Mouse (Mus musculus) limb, embryonic 14.5 days (tissue): Measurements from ENCODE around the gene Nab2. TPM values are rescaled to one million over a fixed set of nuclear protein-coding genes. Genes with fewer than 3 reads are reported as not detected.

Experiments
- ATAC-seq: fragments of 200-750 bp; cut with Nextera tagmentation; 2 replicates; pipeline ENCODE4 v1.8.0; 2017; ENCODE audit warnings: low read depth, moderate number of reproducible peaks, moderate TSS enrichment; ENCODE audit not compliant: low FRiP score
- DNase-seq: peaks from one replicate; pipeline ENCODE4 v3.0.0-alpha.2; 2015; ENCODE audit warnings: low spot score
- H3K27ac ChIP-seq: fragments of 300-500 bp; sonication (generic); replicated peaks from 2 replicates; pipeline ENCODE4 v1.5.1; 2014; ENCODE audit warnings: low read depth, mild to moderate bottlenecking, low read length, moderate library complexity, mixed read lengths
- H3K27me3 ChIP-seq: fragments of 300-500 bp; sonication (generic); 2 replicates; pipeline ENCODE4 v1.6.1; 2014; ENCODE audit warnings: low read length, mixed read lengths; ENCODE audit not compliant: control insufficient read depth, insufficient read depth
- H3K36me3 ChIP-seq: fragments of 300-500 bp; sonication (generic); 2 replicates; pipeline ENCODE4 v1.6.1; 2014; ENCODE audit warnings: mild to moderate bottlenecking, low read length, moderate library complexity, mixed read lengths; ENCODE audit not compliant: control insufficient read depth, insufficient read depth
- H3K4me1 ChIP-seq: fragments of 300-500 bp; sonication (generic); 2 replicates; pipeline ENCODE4 v1.6.1; 2014; ENCODE audit warnings: antibody characterized with exemption, low read length, mixed read lengths; ENCODE audit not compliant: control insufficient read depth, insufficient read depth
- H3K4me2 ChIP-seq: fragments of 300-500 bp; sonication (generic); replicated peaks from 2 replicates; pipeline ENCODE4 v1.6.1; 2014; ENCODE audit warnings: low read depth, mild to moderate bottlenecking, low read length, moderate library complexity; ENCODE audit not compliant: severe bottlenecking
- H3K4me3 ChIP-seq: fragments of 300-500 bp; sonication (generic); replicated peaks from 2 replicates; pipeline ENCODE4 v1.5.1; 2014; ENCODE audit warnings: low read length
- H3K9ac ChIP-seq: fragments of 300-500 bp; sonication (generic); 2 replicates; pipeline ENCODE4 v1.6.1; 2014; ENCODE audit warnings: mild to moderate bottlenecking, low read depth, low read length, moderate library complexity; ENCODE audit not compliant: severe bottlenecking
- H3K9me3 ChIP-seq: fragments of 300-500 bp; sonication (generic); 2 replicates; pipeline ENCODE4 v1.6.1; 2016; ENCODE audit warnings: low read length; ENCODE audit not compliant: control insufficient read depth
- POLR2A ChIP-seq: fragments of 200-500 bp; IDR thresholded peaks from 2 replicates; pipeline ENCODE4 v1.8.0; 2012; ENCODE audit warnings: inconsistent platforms, mild to moderate bottlenecking, moderate library complexity, borderline replicate concordance; ENCODE audit not compliant: insufficient read depth, insufficient read length; ENCODE audit errors: extremely low read depth
- WGBS: fragments of 180-500 bp; shearing (Covaris S2); extraction: QIAGEN DNeasy Blood & Tissue Kit; methylation state at CpG from one replicate; pipeline ENCODE4 v1.1.7; 2014; 5-methylcytosine and 5-hydroxymethylcytosine counted together
- polyA plus RNA-seq, 2 experiments: library from polyadenylated mRNA; depleted of rRNA in 1 of 2; stranded (reverse) in 1 of 2; unstranded in 1 of 2; fragments of >200 nt; fragmentation: Nextera tagmentation in 1 of 2; extraction: Ambion mirVana in 1 of 2; gene quantifications; 2 replicates each; pipeline versions ENCODE4 v1.2.1 to v1.2.3; 2012 to 2014

Gene Nab2
- polyA plus RNA-seq, 2 experiments, result 16.4 to 64.5 TPM

DNA sequence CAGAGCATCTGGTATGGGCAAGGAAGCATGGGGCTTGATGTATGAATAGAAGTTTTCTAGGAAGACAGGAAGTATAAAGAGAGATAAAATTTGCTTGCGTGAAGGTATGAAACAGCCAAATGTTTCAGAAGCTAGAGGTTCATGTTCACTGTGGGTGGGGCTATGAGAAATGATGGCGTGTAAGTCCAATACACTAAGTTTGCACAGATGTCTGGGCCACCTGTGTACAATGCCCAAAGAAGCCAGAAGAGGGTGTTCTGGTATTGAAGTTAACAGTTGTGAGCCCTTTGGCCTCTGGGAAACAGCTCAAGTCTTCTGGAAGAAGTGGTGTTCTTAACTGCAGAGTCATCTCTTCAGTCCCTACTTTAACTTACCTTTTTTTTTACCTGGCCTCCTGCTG lies 1.8 kb upstream of the Nab2 start:
- Histone ChIP-seq H3K4me2 (no peak overlapping the region), H3K36me3 (no peaks in the 10 kb centered on the region), H3K4me3 (no peak overlapping the region), H3K9me3 (no peaks in the 10 kb centered on the region), H3K9ac (no peak overlapping the region), H3K4me1 (peaks cover 18% of the 10 kb centered on the region), H3K27ac (no peak overlapping the region), H3K27me3 (no peaks in the 10 kb centered on the region)
- DNase-seq (no peak), ATAC-seq (no peak)
- TF ChIP-seq POLR2A, result no peak
- WGBS, result 78% methylated on average over 2 of the region's 2 CpGs

DNA sequence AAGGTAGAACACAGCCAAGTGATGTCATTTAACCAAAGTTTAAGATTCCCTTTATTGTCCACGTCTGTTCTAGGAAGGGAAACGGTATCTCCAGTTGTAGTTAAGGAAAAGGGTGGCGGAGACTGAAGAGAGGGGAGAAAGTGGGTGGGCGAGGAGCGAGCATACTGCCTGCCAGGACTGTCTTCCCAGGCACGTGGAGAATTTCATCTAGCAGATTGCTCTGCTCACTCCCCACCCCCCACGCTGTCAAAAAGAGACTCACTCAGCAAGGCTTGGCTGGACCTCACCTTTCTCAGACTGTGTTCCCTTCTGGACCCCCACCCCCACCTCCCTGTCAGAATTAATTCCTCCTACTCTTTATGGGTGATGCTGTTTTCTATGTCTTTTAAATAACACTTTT lies 802 bp upstream of the Nab2 start:
- no peak for TF ChIP-seq POLR2A
- H3K27me3 ChIP-seq, result no peaks in the 10 kb centered on the region
- peaks cover 8% of the 10 kb centered on the region for H3K36me3 ChIP-seq
- H3K9me3 ChIP-seq, result no peaks in the 10 kb centered on the region
- peak overlapping the region; percentile 98 for H3K27ac ChIP-seq
- peak overlapping the region; percentile 79 for H3K9ac ChIP-seq
- no peak for ATAC-seq
- H3K4me3 ChIP-seq, result peak overlapping the region; percentile 55
- peak; percentile 50 for DNase-seq
- peaks cover 28% of the 10 kb centered on the region for H3K4me1 ChIP-seq
- 5% methylated on average over 7 of the region's 7 CpGs for WGBS
- H3K4me2 ChIP-seq, result peak overlapping the region; percentile 54

DNA sequence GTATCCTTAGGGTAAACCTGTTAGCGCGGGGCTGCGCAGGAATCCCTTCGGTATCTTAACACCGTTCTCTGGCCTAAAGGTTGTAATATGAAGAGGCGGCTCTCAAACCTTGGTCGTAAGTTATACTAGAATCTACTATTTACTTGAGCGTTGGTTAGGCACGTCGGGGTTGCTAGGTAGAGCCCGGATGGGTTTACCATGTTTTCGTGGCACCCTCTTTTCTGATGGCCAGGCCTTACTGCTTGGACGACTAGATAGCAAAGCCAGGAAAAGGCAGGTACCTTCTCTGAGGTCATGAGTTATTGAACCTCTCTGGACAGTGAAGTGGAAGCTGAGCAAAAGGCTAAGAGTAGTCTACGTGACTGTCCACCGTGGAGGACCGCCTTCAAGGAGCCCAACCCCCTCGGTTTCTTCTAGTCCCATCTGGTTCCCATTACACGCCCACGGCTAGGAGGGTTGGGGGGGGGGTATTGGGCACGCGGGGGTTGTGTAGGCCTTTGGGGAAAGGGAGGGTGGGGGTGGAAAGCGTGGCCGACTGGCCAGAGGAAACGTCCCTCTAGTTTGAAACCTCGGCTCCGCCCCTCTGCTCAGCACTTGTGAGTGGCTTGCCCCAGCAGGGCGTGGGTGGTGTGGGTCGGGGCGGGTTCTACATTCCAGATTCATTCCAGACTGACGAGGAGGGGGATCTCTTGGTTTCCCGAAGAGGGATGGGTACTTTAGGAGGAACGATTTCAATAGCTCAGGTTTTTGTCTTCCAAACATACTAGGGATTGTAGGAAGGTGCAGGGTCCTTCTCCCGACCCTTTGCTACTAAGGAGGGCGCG lies 887 bp downstream of the Nab2 start:
- H3K4me1 ChIP-seq, result peaks cover 45% of the 10 kb centered on the region
- H3K27me3 ChIP-seq, result no peaks in the 10 kb centered on the region
- under 1% methylated on average over 34 of the region's 35 CpGs for WGBS
- H3K4me2 ChIP-seq, result peak overlapping the region; percentile 54
- H3K9me3 ChIP-seq, result no peaks in the 10 kb centered on the region
- peak; percentile 96 for DNase-seq
- peak overlapping the region; percentile 79 for H3K9ac ChIP-seq
- ATAC-seq, result peak; percentile 76
- peak overlapping the region; percentile 55 for H3K4me3 ChIP-seq
- H3K27ac ChIP-seq, result peak overlapping the region; percentile 98
- H3K36me3 ChIP-seq, result peaks cover 25% of the 10 kb centered on the region
- 0 out of 2 replicates have a peak, but pooled peaks have one; percentile 10 for TF ChIP-seq POLR2A

DNA sequence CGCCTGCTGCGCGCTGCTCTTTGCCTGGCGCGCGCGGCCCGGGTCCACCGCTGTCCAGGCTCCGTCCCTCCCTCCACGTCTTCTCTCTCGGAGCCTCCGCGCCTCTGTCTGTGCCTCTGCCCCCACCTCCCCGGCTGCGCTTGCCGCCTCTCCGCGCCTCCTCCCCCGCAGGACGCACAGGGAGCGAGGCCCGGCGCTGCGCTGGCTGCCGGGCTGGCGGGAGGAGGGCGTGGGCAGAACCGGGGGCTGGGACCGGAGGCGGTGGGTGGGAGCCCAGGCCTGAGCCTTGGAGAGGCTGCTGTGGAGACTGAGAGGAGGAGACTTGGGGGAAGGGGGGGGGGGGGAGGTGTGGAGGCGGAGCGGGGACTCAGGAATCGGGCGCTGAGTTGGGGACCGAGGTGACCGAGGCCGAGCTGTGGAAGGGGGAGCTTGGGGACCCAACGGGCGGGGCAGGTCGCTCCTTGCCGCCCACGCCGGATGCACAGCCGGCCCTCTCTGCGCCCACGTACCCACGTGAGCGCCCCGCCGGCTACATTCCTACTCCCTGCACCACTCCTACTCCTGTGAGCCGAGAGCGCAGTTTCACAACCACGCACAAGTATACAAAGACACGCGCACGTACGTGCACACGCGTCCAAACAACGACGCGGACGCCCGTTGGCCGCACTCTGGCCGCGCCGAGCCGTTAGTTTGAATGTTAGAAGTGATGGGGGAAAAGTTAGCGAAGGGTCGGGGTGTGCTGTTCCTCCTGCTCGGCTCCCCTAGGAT lies 1.7 kb downstream of the Nab2 start, which contains the start of gene Nemp1:
Gene Nemp1 (plus strand): TSS at position 401 of the 768 bp plus-strand sequence.
- under 1% methylated on average over 56 of the region's 73 CpGs for WGBS
- peaks cover 25% of the 10 kb centered on the region for H3K36me3 ChIP-seq
- peaks cover 53% of the 10 kb centered on the region for H3K4me1 ChIP-seq
- DNase-seq (peak; percentile 87), ATAC-seq (peak; percentile 73)
- H3K4me3 ChIP-seq, result peak within 1 kb of the TSS; percentile 55
- no peaks in the 10 kb centered on the region for H3K27me3 ChIP-seq
- H3K9ac ChIP-seq, result peak within 1 kb of the TSS; percentile 79
- peak within 1 kb of the TSS; percentile 98 for H3K27ac ChIP-seq
- no peaks in the 10 kb centered on the region for H3K9me3 ChIP-seq
- peak within 1 kb of the TSS; percentile 54 for H3K4me2 ChIP-seq
- peak; percentile 67; the same call in 1 of the 2 replicates for TF ChIP-seq POLR2A
